Mouse (Mus musculus): ENCODE data around the gene 4932414N04Rik. TPM values are rescaled to one million over a fixed set of nuclear protein-coding genes. Genes with fewer than 3 reads are reported as not detected.

Gene 4932414N04Rik
- polyA plus RNA-seq, 1 experiment from 2014 or later: not detected

DNA sequence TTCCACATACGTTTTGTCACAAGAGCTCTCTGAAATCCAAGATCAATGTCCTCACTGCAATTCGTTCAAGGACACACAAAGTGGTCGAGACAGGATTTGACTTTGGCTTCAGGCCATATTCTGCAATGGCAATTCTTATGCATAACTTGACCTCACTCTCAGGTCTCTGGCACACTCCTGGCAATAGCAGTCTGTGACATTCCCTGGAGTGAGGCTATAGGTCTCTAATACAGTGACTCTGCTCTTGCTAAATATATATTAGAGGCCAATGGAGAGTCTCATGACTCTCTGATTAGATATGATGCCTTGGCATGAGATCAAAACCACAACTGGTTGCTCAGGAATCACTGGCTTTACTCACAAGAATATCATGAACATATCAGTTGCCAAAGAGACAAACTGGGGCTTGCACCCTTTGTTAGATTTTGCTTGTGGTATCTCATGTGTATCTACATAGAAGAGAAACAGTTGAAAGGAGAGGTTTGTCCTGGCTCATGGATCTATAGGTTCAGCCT lies 130.9 kb downstream of the 4932414N04Rik start:
- Histone ChIP-seq H3K36me3 (replicated peaks) (no peaks in the 10 kb centered on the region), H3K27ac (no peak overlapping the region), H3K4me1 (peaks cover 5% of the 10 kb centered on the region; the same call in 1 of the 2 replicates), H3K9me3 (no peaks in the 10 kb centered on the region), H3K4me3 (no peak overlapping the region), H3K27me3 (ENCODE audit: poor library complexity, severe bottlenecking) (no peaks in the 10 kb centered on the region)
- no peak for DNase-seq (ENCODE audit: extremely low spot score, low spot score)
- 88% methylated on average over 3 of the region's 3 CpGs for WGBS

DNA sequence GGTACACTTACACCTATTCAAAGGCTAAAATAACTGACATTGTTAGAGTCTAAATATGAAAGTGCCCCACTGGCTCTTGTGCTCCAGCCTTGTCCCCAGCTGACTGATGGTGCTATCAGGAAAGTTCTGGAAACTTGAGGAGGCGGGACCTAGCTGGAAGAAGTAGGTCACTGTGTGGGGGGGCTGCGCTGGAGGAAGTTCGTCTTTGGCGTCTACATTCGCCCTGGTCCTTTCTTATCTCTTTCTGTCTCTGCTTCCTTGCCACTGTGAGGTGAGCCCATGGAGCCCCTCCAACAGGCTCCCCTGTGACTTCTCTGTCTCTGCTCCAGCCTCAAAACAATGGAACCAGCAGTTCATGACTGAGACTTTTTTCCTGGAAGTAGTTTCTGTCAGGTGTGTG lies 136.0 kb downstream of the 4932414N04Rik start:
- 92% methylated on average over 5 of the region's 5 CpGs for WGBS
- Histone ChIP-seq H3K36me3 (replicated peaks) (no peaks in the 10 kb centered on the region), H3K27me3 (ENCODE audit: poor library complexity, severe bottlenecking) (no peaks in the 10 kb centered on the region), H3K4me3 (no peak overlapping the region), H3K27ac (no peak overlapping the region), H3K4me1 (peaks cover 5% of the 10 kb centered on the region; the same call in 1 of the 2 replicates), H3K9me3 (no peaks in the 10 kb centered on the region)
- no peak for DNase-seq (ENCODE audit: extremely low spot score, low spot score)

DNA sequence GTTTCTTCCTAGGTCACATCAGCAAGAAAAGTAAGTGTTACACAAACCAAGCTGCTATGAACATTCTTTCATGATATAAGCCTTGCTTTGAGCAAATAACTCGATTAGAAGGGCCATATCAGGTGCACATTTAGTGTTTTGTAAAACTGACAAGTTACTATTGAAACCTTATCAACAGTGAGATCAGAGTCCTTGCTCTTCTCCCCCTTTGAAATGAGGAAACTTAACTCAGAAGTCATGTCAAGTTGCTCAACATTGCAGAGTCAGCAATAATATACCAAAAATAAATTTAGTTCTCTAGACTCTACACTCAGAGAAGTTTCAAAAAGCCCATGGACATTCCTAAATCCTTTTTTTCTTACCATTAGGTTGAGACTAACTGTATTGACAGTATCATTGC lies 137.2 kb downstream of the 4932414N04Rik start:
- H3K36me3 ChIP-seq (replicated peaks): no peaks in the 10 kb centered on the region
- H3K27ac ChIP-seq: no peak overlapping the region
- H3K4me1 ChIP-seq: peaks cover 5% of the 10 kb centered on the region; the same call in 1 of the 2 replicates
- H3K9me3 ChIP-seq: no peaks in the 10 kb centered on the region
- no peak for DNase-seq (ENCODE audit: extremely low spot score, low spot score)
- H3K27me3 ChIP-seq (ENCODE audit: poor library complexity, severe bottlenecking): no peaks in the 10 kb centered on the region
- 73% methylated on average over 1 of the region's 1 CpGs for WGBS
- no peak overlapping the region for H3K4me3 ChIP-seq

DNA sequence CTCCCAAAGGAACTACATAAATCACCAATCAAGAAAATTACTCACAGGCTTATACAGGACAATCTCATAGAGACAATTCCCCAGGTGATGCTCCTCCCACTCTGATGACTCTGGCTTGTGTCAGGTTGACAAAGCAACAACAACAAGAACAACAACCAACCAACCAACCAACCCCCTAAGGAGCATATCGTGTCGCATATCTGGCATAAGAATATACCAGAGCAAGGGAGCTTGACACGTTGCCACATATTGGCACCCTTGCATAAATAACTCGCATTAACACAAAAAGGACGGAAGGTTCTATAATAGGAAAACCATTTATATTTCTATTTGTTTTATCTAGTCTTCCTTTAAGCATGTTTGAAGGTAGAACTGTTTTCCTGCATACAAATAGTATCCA lies 137.9 kb downstream of the 4932414N04Rik start:
- H3K4me3 ChIP-seq: no peak overlapping the region
- no peak for DNase-seq (ENCODE audit: extremely low spot score, low spot score)
- H3K27me3 ChIP-seq (ENCODE audit: poor library complexity, severe bottlenecking): no peaks in the 10 kb centered on the region
- peaks cover 5% of the 10 kb centered on the region; the same call in 1 of the 2 replicates for H3K4me1 ChIP-seq
- H3K36me3 ChIP-seq (replicated peaks): no peaks in the 10 kb centered on the region
- H3K9me3 ChIP-seq: no peaks in the 10 kb centered on the region
- H3K27ac ChIP-seq: no peak overlapping the region
- WGBS: 96% methylated on average over 5 of the region's 5 CpGs

- Histone ChIP-seq H3K27ac (no peak overlapping the region), H3K4me1 (peaks cover 5% of the 10 kb centered on the region; the same call in 1 of the 2 replicates), H3K36me3 (replicated peaks) (no peaks in the 10 kb centered on the region), H3K27me3 (ENCODE audit: poor library complexity, severe bottlenecking) (no peaks in the 10 kb centered on the region), H3K4me3 (no peak overlapping the region), H3K9me3 (no peaks in the 10 kb centered on the region)
- no peak for DNase-seq (ENCODE audit: extremely low spot score, low spot score)
- WGBS: 70% methylated on average over 9 of the region's 9 CpGs
Measured at GRCm38 (mm10) chr2:68794616-68795015, 138.3 kb downstream of the 4932414N04Rik start.

DNA sequence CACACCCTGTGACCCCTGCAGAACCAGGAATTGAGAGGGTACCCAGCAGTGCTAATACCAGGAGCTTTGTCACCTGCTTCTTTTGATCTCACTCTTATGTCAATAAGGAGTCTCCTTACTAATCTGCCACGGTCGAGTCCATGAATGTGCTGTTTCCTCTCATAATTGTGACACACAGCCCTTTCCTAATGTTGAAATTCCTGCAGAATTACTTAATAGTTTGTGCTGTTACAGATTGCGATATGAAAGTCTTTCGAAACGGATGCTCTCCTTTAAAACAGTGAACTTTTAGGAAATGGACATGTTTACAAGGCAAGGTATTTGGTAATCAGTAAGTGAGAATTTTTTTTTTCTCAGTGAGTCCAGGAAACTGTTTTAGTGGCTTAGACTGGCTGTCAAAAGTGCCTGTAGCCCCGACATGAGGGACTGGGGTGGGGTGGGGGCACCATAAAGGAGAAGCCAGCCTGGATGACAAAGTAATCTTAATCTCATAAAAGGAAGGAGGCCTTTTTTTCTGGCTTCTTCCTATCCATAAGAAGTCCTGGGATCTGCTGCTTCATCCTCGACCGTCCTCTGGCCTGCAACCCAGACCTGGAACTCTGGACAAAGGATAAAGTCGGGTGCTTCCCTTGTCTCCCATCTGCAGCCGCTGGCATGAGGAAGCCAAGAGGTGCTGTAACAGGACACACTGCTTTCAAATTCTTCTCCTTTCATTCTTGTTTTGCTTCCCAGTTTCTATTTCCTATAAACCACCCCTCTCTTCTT lies 139.9 kb downstream of the 4932414N04Rik start:
- 72% methylated on average over 10 of the region's 10 CpGs for WGBS
- no peaks in the 10 kb centered on the region for H3K27me3 ChIP-seq (ENCODE audit: poor library complexity, severe bottlenecking)
- DNase-seq (ENCODE audit: extremely low spot score, low spot score): no peak

DNA sequence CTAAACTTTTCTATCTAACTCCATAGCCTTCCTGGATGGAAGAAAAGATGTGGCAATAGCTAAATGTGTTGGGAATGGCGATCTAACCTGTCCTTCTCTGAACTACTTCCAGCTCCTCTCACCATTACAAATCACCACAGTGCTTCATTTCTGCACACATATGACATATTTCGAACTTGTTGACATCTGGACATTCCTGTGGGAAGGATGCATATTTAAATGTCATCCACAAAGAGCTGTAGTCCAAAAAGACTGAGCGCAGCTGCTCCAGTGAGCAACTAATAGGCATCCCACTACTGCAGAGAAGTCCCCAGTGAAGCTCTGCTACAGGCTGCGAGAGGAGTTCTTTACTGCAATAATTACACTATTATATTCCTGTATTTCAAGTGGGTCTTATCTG lies 140.8 kb downstream of the 4932414N04Rik start:
- Histone ChIP-seq H3K36me3 (replicated peaks) (no peaks in the 10 kb centered on the region), H3K27me3 (ENCODE audit: poor library complexity, severe bottlenecking) (no peaks in the 10 kb centered on the region), H3K4me1 (peaks cover 7% of the 10 kb centered on the region), H3K9me3 (no peaks in the 10 kb centered on the region), H3K4me3 (no peak overlapping the region), H3K27ac (no peak overlapping the region)
- no peak for DNase-seq (ENCODE audit: extremely low spot score, low spot score)
- WGBS: 91% methylated on average over 4 of the region's 4 CpGs

More for the DNA sequence above, 139.9 kb downstream of the 4932414N04Rik start:
- Histone ChIP-seq H3K4me3 (no peak overlapping the region), H3K36me3 (replicated peaks) (no peaks in the 10 kb centered on the region), H3K27ac (no peak overlapping the region), H3K9me3 (no peaks in the 10 kb centered on the region), H3K4me1 (peaks cover 7% of the 10 kb centered on the region)

Other genes with a start within 250 kb of the 4932414N04Rik start
- 29.5 and 30.2 TPM in 2 replicates for gene Stk39, start 184.2 kb upstream of the 4932414N04Rik start, polyA plus RNA-seq (2016; fragmentation: Nextera tagmentation; extraction: Ambion mirVana)
- not detected in 2 replicates for gene 4933409G03Rik, start 74.1 kb upstream of the 4932414N04Rik start, polyA plus RNA-seq (2016; fragmentation: Nextera tagmentation; extraction: Ambion mirVana)
- gene Cers6, start 205.0 kb downstream of the 4932414N04Rik start, polyA plus RNA-seq (2016; fragmentation: Nextera tagmentation; extraction: Ambion mirVana): 22.4 and 24.1 TPM in 2 replicates

All from forebrain, embryonic 10.5 days (tissue).